ENCODE assay signal across 8 mouse cellular contexts in genomic region chr8:95433124-95433523, GRCm38 (mm10). TPM values are rescaled to one million over a fixed set of nuclear protein-coding genes. Genes with fewer than 3 reads are reported as not detected.
DNase-seq lines count a peak whose midpoint lies in the region; ATAC-seq and TF ChIP-seq lines count a peak whose summit lies in the region.
"Had no signal": no experiment of that assay in that cellular context is flagged by ENCODE, and none has a peak within 500 bp of the region (broad histone marks: within the 10 kb centered on the region; RNA-seq: fewer than 3 reads in every experiment).

No protein-coding gene starts in this region.

- ATAC-seq in forebrain, embryonic 12.5 days (ENCODE audit: low FRiP score) = no peak
- ATAC-seq in erythroid progenitor cell, adult 5-6 weeks (replicated peaks; ENCODE audit: low FRiP score, poor library complexity, severe bottlenecking) = no peak

- DNase-seq in lung, adult 2 months = no peak
- DNase-seq in lung, adult 18-20 months = no peak
- DNase-seq in limb, embryonic 10.5 days (ENCODE audit: low spot score) = no peak
- DNase-seq in gastrocnemius, postnatal 25 days = no peak
- DNase-seq: lung, postnatal 10 days had no signal

- peak overlapping the region; percentile 24 for H3K4me3 ChIP-seq in lung, adult 2 months (replicated peaks; ENCODE audit: extremely low read depth, low read depth, low read length)
- H3K4me3 ChIP-seq in forebrain, embryonic 12.5 days (replicated peaks) = peak overlapping the region; percentile 69
- H3K4me3 ChIP-seq in limb, embryonic 10.5 days = peak overlapping the region; percentile 89
- H3K4me3 ChIP-seq in small intestine, adult 2 months (ENCODE audit: low read depth, low read length) = peak overlapping the region; percentile 6; the same call in 1 of the 2 replicates

- H3K4me1 ChIP-seq in lung, adult 2 months (ENCODE audit: control insufficient read depth, insufficient read depth, low read length) = peaks cover 22% of the 10 kb centered on the region
- peaks cover 58% of the 10 kb centered on the region for H3K4me1 ChIP-seq in forebrain, embryonic 12.5 days
- peaks cover 26% of the 10 kb centered on the region for H3K4me1 ChIP-seq in limb, embryonic 10.5 days
- peaks cover 29% of the 10 kb centered on the region for H3K4me1 ChIP-seq in small intestine, adult 2 months (ENCODE audit: control insufficient read depth, insufficient read depth, insufficient read length, low read length)

- no peaks in the 10 kb centered on the region for H3K36me3 ChIP-seq in forebrain, embryonic 12.5 days (replicated peaks)
- H3K36me3 ChIP-seq in limb, embryonic 10.5 days = peaks cover 16% of the 10 kb centered on the region
- H3K36me3 ChIP-seq in small intestine, adult 2 months (ENCODE audit: control insufficient read depth, insufficient read depth, low read length) = no peaks in the 10 kb centered on the region

- peak overlapping the region; percentile 91 for H3K4me2 ChIP-seq in forebrain, embryonic 12.5 days

- H3K9ac ChIP-seq in forebrain, embryonic 12.5 days = peak overlapping the region; percentile 80

- TF ChIP-seq CTCF in lung, adult 2 months (IDR thresholded peaks at IDR 0.05; ENCODE audit: insufficient read depth, low read length) = no peak
- no peak for TF ChIP-seq CTCF in small intestine, adult 2 months (IDR thresholded peaks at IDR 0.05; ENCODE audit: extremely low read depth, insufficient read length, insufficient replicate concordance, low read depth, low read length)

- TF ChIP-seq POLR2A in lung, adult 2 months (IDR thresholded peaks at IDR 0.05; ENCODE audit: borderline replicate concordance, extremely low read depth, low read depth, low read length) = no peak
- no peak for TF ChIP-seq POLR2A in small intestine, adult 2 months (IDR thresholded peaks at IDR 0.05; ENCODE audit: low read depth, low read length)

- 44% methylated on average over 4 of the region's 4 CpGs for WGBS in lung, adult 2 months
- 66% methylated on average over 4 of the region's 4 CpGs for WGBS in forebrain, embryonic 12.5 days
- WGBS in limb, embryonic 10.5 days = 83% methylated on average over 4 of the region's 4 CpGs
- WGBS in small intestine, adult 2 months = 43% methylated on average over 4 of the region's 4 CpGs

- no peaks in the 10 kb centered on the region for H3K27me3 ChIP-seq in forebrain, embryonic 12.5 days
- no peaks in the 10 kb centered on the region for H3K27me3 ChIP-seq in limb, embryonic 10.5 days (ENCODE audit: low read depth, poor library complexity, severe bottlenecking)
- no peaks in the 10 kb centered on the region for H3K27me3 ChIP-seq in small intestine, adult 2 months (ENCODE audit: control insufficient read depth, insufficient read depth, low read length)

- H3K27ac ChIP-seq in forebrain, embryonic 12.5 days = no peak overlapping the region
- H3K27ac ChIP-seq in limb, embryonic 10.5 days = no peak overlapping the region
- H3K27ac ChIP-seq in small intestine, adult 2 months (ENCODE audit: insufficient read depth, low read depth, low read length) = no peak overlapping the region

- no peaks in the 10 kb centered on the region for H3K9me3 ChIP-seq in forebrain, embryonic 12.5 days
- H3K9me3 ChIP-seq in limb, embryonic 10.5 days (replicated peaks) = no peaks in the 10 kb centered on the region

RNA-seq across cellular contexts. Expression of gene Cfap20, which starts 1.5 kb away (rescaled TPM):
- polyA plus RNA-seq in lung, adult 2 months (2012; rRNA removed) = 65.0 and 66.0 TPM in 2 replicates
- polyA plus RNA-seq in forebrain, embryonic 12.5 days (2016; fragmentation: Nextera tagmentation; extraction: Ambion mirVana) = 139 and 140 TPM in 2 replicates
- 134 and 143 TPM in 2 replicates for polyA plus RNA-seq in limb, embryonic 10.5 days (2016; fragmentation: Nextera tagmentation; extraction: Ambion mirVana)
- polyA plus RNA-seq in small intestine, adult 2 months (2012; rRNA removed) = 25.6 and 33.3 TPM in 2 replicates
- total RNA-seq in erythroid progenitor cell, adult 5-6 weeks (2015; ENCODE audit: low replicate concordance) = 30.2 and 44.3 TPM in 2 replicates
- total RNA-seq in erythroid progenitor cell, adult 5-6 weeks (2017; ENCODE audit: low replicate concordance) = 13.2 and 20.3 TPM in 2 replicates
- total RNA-seq in gastrocnemius, postnatal 25 days (2021) = 1 to 10 TPM; 7.5 TPM

RNA-seq across cellular contexts. Expression of gene Csnk2a2, which starts 56.7 kb away (rescaled TPM):
- polyA plus RNA-seq in lung, adult 2 months (2012; rRNA removed) = 13.2 and 21.7 TPM in 2 replicates
- polyA plus RNA-seq in forebrain, embryonic 12.5 days (2016; fragmentation: Nextera tagmentation; extraction: Ambion mirVana) = 13.6 and 13.7 TPM in 2 replicates
- 14.0 and 16.4 TPM in 2 replicates for polyA plus RNA-seq in limb, embryonic 10.5 days (2016; fragmentation: Nextera tagmentation; extraction: Ambion mirVana)
- 6.0 and 8.2 TPM in 2 replicates for polyA plus RNA-seq in small intestine, adult 2 months (2012; rRNA removed)
- total RNA-seq in erythroid progenitor cell, adult 5-6 weeks (2015; ENCODE audit: low replicate concordance) = 22.2 and 69.9 TPM in 2 replicates
- total RNA-seq in erythroid progenitor cell, adult 5-6 weeks (2017; ENCODE audit: low replicate concordance) = 28.4 and 33.0 TPM in 2 replicates
- total RNA-seq in gastrocnemius, postnatal 25 days (2021) = 10 to 100 TPM; 21.0 to 25.8 TPM

Comparison
In these comparisons a context has a peak if more than half of its experiments do, and no peak if none do; other contexts are left out.
1. H3K4me3 ChIP-seq: peak in every context shown above with its lines; median percentile 89 in limb, embryonic 10.5 days; 69 in forebrain, embryonic 12.5 days; 24 in lung, adult 2 months; 6 in small intestine, adult 2 months.